ENCODE assay signal across 18 mouse cellular contexts in genomic region chr1:192400991-192401390, GRCm38 (mm10).
DNase-seq lines count a peak whose midpoint lies in the region; ATAC-seq and TF ChIP-seq lines count a peak whose summit lies in the region.
"Had no signal": no experiment of that assay in that cellular context is flagged by ENCODE, and none has a peak within 500 bp of the region (broad histone marks: within the 10 kb centered on the region; RNA-seq: fewer than 3 reads in every experiment).

No protein-coding gene starts in this region.

- no peak overlapping the region for H3K4me2 ChIP-seq in forebrain, embryonic 14.5 days (ENCODE audit: low read length)
- H3K4me2 ChIP-seq in forebrain, embryonic 13.5 days, result no peak overlapping the region
- no peak overlapping the region for H3K4me2 ChIP-seq in limb, embryonic 14.5 days (replicated peaks; ENCODE audit: low read depth, low read length, severe bottlenecking)
- H3K4me2 ChIP-seq: embryonic facial prominence, embryonic 12.5 days; hindbrain, embryonic 13.5 days; limb, embryonic 13.5 days had no signal

- H3K27me3 ChIP-seq in forebrain, embryonic 14.5 days (replicated peaks; ENCODE audit: control insufficient read depth, insufficient read depth, low read length), result no peaks in the 10 kb centered on the region
- no peaks in the 10 kb centered on the region for H3K27me3 ChIP-seq in forebrain, embryonic 13.5 days
- H3K27me3 ChIP-seq in limb, embryonic 14.5 days (ENCODE audit: control insufficient read depth, insufficient read depth, low read length), result no peaks in the 10 kb centered on the region
- no peaks in the 10 kb centered on the region for H3K27me3 ChIP-seq in limb, embryonic 10.5 days (ENCODE audit: low read depth, poor library complexity, severe bottlenecking)
- H3K27me3 ChIP-seq: embryonic facial prominence, embryonic 12.5 days; hindbrain, embryonic 13.5 days; limb, embryonic 13.5 days; megakaryocyte, embryonic 14.5 days; Patski had no signal

- 36% methylated on average over 4 of the region's 4 CpGs for WGBS in forebrain, embryonic 14.5 days
- 47% methylated on average over 4 of the region's 4 CpGs for WGBS in forebrain, embryonic 13.5 days
- 47% methylated on average over 4 of the region's 4 CpGs for WGBS in limb, embryonic 14.5 days
- WGBS in limb, embryonic 10.5 days, result 86% methylated on average over 4 of the region's 4 CpGs

- no peaks in the 10 kb centered on the region for H3K4me1 ChIP-seq in forebrain, embryonic 14.5 days (ENCODE audit: control insufficient read depth, insufficient read depth, low read length)
- peaks cover 8% of the 10 kb centered on the region for H3K4me1 ChIP-seq in forebrain, embryonic 13.5 days
- H3K4me1 ChIP-seq in limb, embryonic 14.5 days (ENCODE audit: control insufficient read depth, insufficient read depth, low read length), result no peaks in the 10 kb centered on the region
- peaks cover 3% of the 10 kb centered on the region; the same call in 1 of the 2 replicates for H3K4me1 ChIP-seq in limb, embryonic 10.5 days
- H3K4me1 ChIP-seq: embryonic facial prominence, embryonic 12.5 days; hindbrain, embryonic 13.5 days; megakaryocyte, embryonic 14.5 days had no signal

- H3K9ac ChIP-seq in forebrain, embryonic 14.5 days (ENCODE audit: low read length), result no peak overlapping the region
- no peak overlapping the region for H3K9ac ChIP-seq in forebrain, embryonic 13.5 days
- H3K9ac ChIP-seq in limb, embryonic 14.5 days (ENCODE audit: low read depth, low read length, severe bottlenecking), result no peak overlapping the region
- H3K9ac ChIP-seq: embryonic facial prominence, embryonic 12.5 days; hindbrain, embryonic 13.5 days; limb, embryonic 13.5 days had no signal

- no peaks in the 10 kb centered on the region for H3K9me3 ChIP-seq in forebrain, embryonic 14.5 days (replicated peaks; ENCODE audit: control insufficient read depth, low read length)
- no peaks in the 10 kb centered on the region for H3K9me3 ChIP-seq in forebrain, embryonic 13.5 days (replicated peaks)
- H3K9me3 ChIP-seq in limb, embryonic 14.5 days (ENCODE audit: control insufficient read depth, low read length), result no peaks in the 10 kb centered on the region
- no peaks in the 10 kb centered on the region for H3K9me3 ChIP-seq in limb, embryonic 10.5 days (replicated peaks)
- H3K9me3 ChIP-seq: embryonic facial prominence, embryonic 12.5 days; hindbrain, embryonic 13.5 days; limb, embryonic 13.5 days; megakaryocyte, embryonic 14.5 days had no signal

- no peak for TF ChIP-seq POLR2A in limb, embryonic 14.5 days (IDR thresholded peaks at IDR 0.05; ENCODE audit: borderline replicate concordance, extremely low read depth, insufficient read depth, insufficient read length)

- DNase-seq in forebrain, embryonic 14.5 days (ENCODE audit: low spot score), result peak; percentile 29
- peak; percentile 21 for DNase-seq in limb, embryonic 14.5 days (ENCODE audit: low spot score)
- no peak for DNase-seq in limb, embryonic 10.5 days (ENCODE audit: low spot score)
- peak; percentile 55 for DNase-seq in brain, adult 2 months (ENCODE audit: low read depth, low spot score)
- DNase-seq in cerebellum, postnatal 36 days, result peak; percentile 58 to 67
- DNase-seq in thymus, postnatal 0 days (ENCODE audit: low spot score), result no peak
- DNase-seq in retina, postnatal 1 day, result no peak
- DNase-seq: heart, adult 18-20 months; layer of hippocampus, adult 9-11 months; thymus, postnatal 4 days had no signal

- H3K36me3 ChIP-seq in forebrain, embryonic 14.5 days (ENCODE audit: control insufficient read depth, insufficient read depth, low read length), result no peaks in the 10 kb centered on the region
- no peaks in the 10 kb centered on the region for H3K36me3 ChIP-seq in forebrain, embryonic 13.5 days (ENCODE audit: poor library complexity, severe bottlenecking)
- no peaks in the 10 kb centered on the region for H3K36me3 ChIP-seq in limb, embryonic 14.5 days (ENCODE audit: control insufficient read depth, insufficient read depth, low read length)
- H3K36me3 ChIP-seq in limb, embryonic 10.5 days, result no peaks in the 10 kb centered on the region
- H3K36me3 ChIP-seq: embryonic facial prominence, embryonic 12.5 days; hindbrain, embryonic 13.5 days; limb, embryonic 13.5 days had no signal

- no peak overlapping the region for H3K27ac ChIP-seq in forebrain, embryonic 14.5 days (ENCODE audit: low read depth, low read length)
- H3K27ac ChIP-seq in forebrain, embryonic 13.5 days, result no peak overlapping the region
- H3K27ac ChIP-seq in limb, embryonic 14.5 days (replicated peaks; ENCODE audit: low read depth, low read length), result no peak overlapping the region
- H3K27ac ChIP-seq in limb, embryonic 10.5 days, result no peak overlapping the region
- H3K27ac ChIP-seq: embryonic facial prominence, embryonic 12.5 days; hindbrain, embryonic 13.5 days; limb, embryonic 13.5 days had no signal

- no peak overlapping the region for H3K4me3 ChIP-seq in forebrain, embryonic 14.5 days (ENCODE audit: low read depth, low read length)
- no peak overlapping the region for H3K4me3 ChIP-seq in forebrain, embryonic 13.5 days
- H3K4me3 ChIP-seq in limb, embryonic 14.5 days (replicated peaks; ENCODE audit: low read length), result no peak overlapping the region
- H3K4me3 ChIP-seq in limb, embryonic 10.5 days, result no peak overlapping the region
- H3K4me3 ChIP-seq: embryonic facial prominence, embryonic 12.5 days; hindbrain, embryonic 13.5 days; limb, embryonic 13.5 days; megakaryocyte, embryonic 14.5 days; myocyte had no signal

- ATAC-seq in forebrain, embryonic 14.5 days, result no peak
- no peak for ATAC-seq in forebrain, embryonic 13.5 days
- ATAC-seq in limb, embryonic 14.5 days (ENCODE audit: low FRiP score, low read depth), result no peak
- ATAC-seq: forebrain, embryonic 16.5 days; Patski had no signal

Comparison
In these comparisons a context has a peak if more than half of its experiments do, and no peak if none do; other contexts are left out.
1. DNase-seq: peak in forebrain, embryonic 14.5 days (single experiment), limb, embryonic 14.5 days (single experiment), brain, adult 2 months (single experiment) and cerebellum, postnatal 36 days (2 of 2); none in limb, embryonic 10.5 days (single experiment), thymus, postnatal 0 days (single experiment) and retina, postnatal 1 day (single experiment).